Mouse (Mus musculus): Measurements from ENCODE around the gene Panx3. TPM values are rescaled to one million over a fixed set of nuclear protein-coding genes. Genes with fewer than 3 reads are reported as not detected.

Gene Panx3
- polyA plus RNA-seq, 1 experiment from 2014 or later, result 0.31 TPM

Other genes starting within 250 kb of the Panx3 start
- 0.06 and 0.10 TPM in 2 replicates for gene Robo3, start 236.0 kb downstream of the Panx3 start, polyA plus RNA-seq (2016; fragmentation: Nextera tagmentation; extraction: Ambion mirVana)
- gene Msantd2, start 179.9 kb downstream of the Panx3 start, polyA plus RNA-seq (2016; fragmentation: Nextera tagmentation; extraction: Ambion mirVana), result 17.9 and 23.8 TPM in 2 replicates
- 43.7 and 52.2 TPM in 2 replicates for gene Esam, start 141.2 kb downstream of the Panx3 start, polyA plus RNA-seq (2016; fragmentation: Nextera tagmentation; extraction: Ambion mirVana)
- gene Vsig2, start 130.0 kb downstream of the Panx3 start, polyA plus RNA-seq (2016; fragmentation: Nextera tagmentation; extraction: Ambion mirVana), result 0.75 and 0.77 TPM in 2 replicates
- gene Nrgn, start 116.3 kb downstream of the Panx3 start, polyA plus RNA-seq (2016; fragmentation: Nextera tagmentation; extraction: Ambion mirVana), result 4.4 and 5.7 TPM in 2 replicates
- gene Siae, start 113.5 kb downstream of the Panx3 start, polyA plus RNA-seq (2016; fragmentation: Nextera tagmentation; extraction: Ambion mirVana), result 7.6 and 10.0 TPM in 2 replicates
- gene Spa17, start 55.5 kb downstream of the Panx3 start, polyA plus RNA-seq (2016; fragmentation: Nextera tagmentation; extraction: Ambion mirVana), result 7.1 and 8.1 TPM in 2 replicates
- 200 and 203 TPM in 2 replicates for gene Tbrg1, start 11.9 kb downstream of the Panx3 start, polyA plus RNA-seq (2016; fragmentation: Nextera tagmentation; extraction: Ambion mirVana)
- gene Olfr160, start 47.0 kb upstream of the Panx3 start, polyA plus RNA-seq (2016; fragmentation: Nextera tagmentation; extraction: Ambion mirVana), result not detected in 2 replicates
- gene Olfr874, start 75.9 kb upstream of the Panx3 start, polyA plus RNA-seq (2016; fragmentation: Nextera tagmentation; extraction: Ambion mirVana), result not detected in 2 replicates
- not detected in 2 replicates for gene Olfr875, start 102.6 kb upstream of the Panx3 start, polyA plus RNA-seq (2016; fragmentation: Nextera tagmentation; extraction: Ambion mirVana)
- gene Olfr876, start 133.8 kb upstream of the Panx3 start, polyA plus RNA-seq (2016; fragmentation: Nextera tagmentation; extraction: Ambion mirVana), result not detected in 2 replicates
- not detected in 2 replicates for gene Olfr877, start 185.0 kb upstream of the Panx3 start, polyA plus RNA-seq (2016; fragmentation: Nextera tagmentation; extraction: Ambion mirVana)
- not detected in 2 replicates for gene Olfr145, start 227.5 kb upstream of the Panx3 start, polyA plus RNA-seq (2016; fragmentation: Nextera tagmentation; extraction: Ambion mirVana)
- not detected in 2 replicates for gene Olfr878, start 248.6 kb upstream of the Panx3 start, polyA plus RNA-seq (2016; fragmentation: Nextera tagmentation; extraction: Ambion mirVana)